Mouse (Mus musculus): ENCODE data around the gene Dnah7a. TPM values are rescaled to one million over a fixed set of nuclear protein-coding genes. Genes with fewer than 3 reads are reported as not detected.

Gene Dnah7a
- polyA plus RNA-seq (2012; ENCODE audit: low replicate concordance), result 0.01 TPM in 1 of 2 replicates, not detected in the other

GRCm38 (mm10) chr1:53706431-53707361 lies at the start of gene Dnah7a:
Gene Dnah7a (minus strand): TSS chr1:53706784.

GRCm38 (mm10) chr1:53352327-53353261 lies 354.0 kb downstream of the Dnah7a start, which contains the start of the genes Asdurf, Gm28551 and Asnsd1:
Gene Asdurf (minus strand): TSS chr1:53352619.
Gene Gm28551 (minus strand): TSS chr1:53352667.
Gene Asnsd1 (minus strand): TSS chr1:53352752.

Other genes starting within 250 kb of the Dnah7a start
- 8.4 and 22.3 TPM in 2 replicates for gene Stk17b, start 78.4 kb upstream of the Dnah7a start, polyA plus RNA-seq (2012; ENCODE audit: low replicate concordance)